Mouse (Mus musculus) cerebellum, adult 11-12 months (tissue): ENCODE measurements around the gene Pdzd2.

ENCODE experiments used
- DNase-seq: peaks from one replicate; pipeline ENCODE4 v3.0.0; 2022

The Pdzd2 gene

GRCm38 (mm10) chr15:12728381-12728780, 11.3 kb downstream of the Pdzd2 start:
- no peak for DNase-seq

GRCm38 (mm10) chr15:12725256-12725655, 14.5 kb downstream of the Pdzd2 start:
- DNase-seq = no peak

- DNase-seq = no peak
Measured at GRCm38 (mm10) chr15:12721684-12722500, 17.8 kb downstream of the Pdzd2 start.

GRCm38 (mm10) chr15:12718819-12719218, 20.9 kb downstream of the Pdzd2 start:
- DNase-seq = no peak

GRCm38 (mm10) chr15:12717410-12717809, 22.3 kb downstream of the Pdzd2 start:
- no peak for DNase-seq

GRCm38 (mm10) chr15:12716881-12717280, 22.8 kb downstream of the Pdzd2 start:
- no peak for DNase-seq

- DNase-seq = no peak
Measured at GRCm38 (mm10) chr15:12714322-12714721, 25.4 kb downstream of the Pdzd2 start.

- DNase-seq = no peak
Measured at GRCm38 (mm10) chr15:12713216-12713615, 26.5 kb downstream of the Pdzd2 start.

- DNase-seq = peak; percentile 20
Measured at GRCm38 (mm10) chr15:12710036-12710435, 29.7 kb downstream of the Pdzd2 start.

- DNase-seq = no peak
Measured at GRCm38 (mm10) chr15:12708297-12708696, 31.4 kb downstream of the Pdzd2 start.

- no peak for DNase-seq
Measured at GRCm38 (mm10) chr15:12706902-12707301, 32.8 kb downstream of the Pdzd2 start.

GRCm38 (mm10) chr15:12700367-12700766, 39.4 kb downstream of the Pdzd2 start:
- peak; percentile 66 for DNase-seq

GRCm38 (mm10) chr15:12697741-12698140, 42.0 kb downstream of the Pdzd2 start:
- no peak for DNase-seq

- no peak for DNase-seq
Measured at GRCm38 (mm10) chr15:12696889-12697288, 42.8 kb downstream of the Pdzd2 start.

- DNase-seq = no peak
Measured at GRCm38 (mm10) chr15:12689716-12690381, 49.9 kb downstream of the Pdzd2 start.

GRCm38 (mm10) chr15:12682549-12682948, 57.2 kb downstream of the Pdzd2 start:
- no peak for DNase-seq

- DNase-seq = no peak
Measured at GRCm38 (mm10) chr15:12681891-12682290, 57.8 kb downstream of the Pdzd2 start.

- no peak for DNase-seq
Measured at GRCm38 (mm10) chr15:12680750-12681149, 59.0 kb downstream of the Pdzd2 start.

GRCm38 (mm10) chr15:12679996-12680395, 59.7 kb downstream of the Pdzd2 start:
- no peak for DNase-seq

- DNase-seq = no peak
Measured at GRCm38 (mm10) chr15:12678540-12679112, 61.1 kb downstream of the Pdzd2 start.

GRCm38 (mm10) chr15:12675366-12675765, 64.4 kb downstream of the Pdzd2 start:
- no peak for DNase-seq

- DNase-seq = no peak
Measured at GRCm38 (mm10) chr15:12674026-12674425, 65.7 kb downstream of the Pdzd2 start.

GRCm38 (mm10) chr15:12667760-12668520, 71.8 kb downstream of the Pdzd2 start:
- DNase-seq = no peak
